Comparison of ENCODE assay signal across 18 mouse cellular contexts in genomic region chr5:111527741-111528140, GRCm38 (mm10).
DNase-seq lines count a peak whose midpoint lies in the region; ATAC-seq lines count a peak whose summit lies in the region.
"Had no signal": no experiment of that assay in that cellular context is flagged by ENCODE, and none has a peak within 500 bp of the region (broad histone marks: within the 10 kb centered on the region; RNA-seq: fewer than 3 reads in every experiment).

No protein-coding gene starts in this region.

- H3K27me3 ChIP-seq in heart, embryonic 10.5 days (ENCODE audit: insufficient read depth, poor library complexity, severe bottlenecking): peaks cover 65% of the 10 kb centered on the region
- peaks cover 34% of the 10 kb centered on the region for H3K27me3 ChIP-seq in midbrain, embryonic 10.5 days (ENCODE audit: low read depth, poor library complexity, severe bottlenecking)
- no peaks in the 10 kb centered on the region for H3K27me3 ChIP-seq in midbrain, embryonic 16.5 days (ENCODE audit: control insufficient read depth, insufficient read depth, low read depth, low read length)

- WGBS in heart, embryonic 10.5 days: 81% methylated on average over 10 of the region's 10 CpGs
- WGBS in midbrain, embryonic 10.5 days: 94% methylated on average over 10 of the region's 10 CpGs
- 83% methylated on average over 10 of the region's 10 CpGs for WGBS in midbrain, embryonic 16.5 days

- no peak for DNase-seq in heart, embryonic 10.5 days (ENCODE audit: low spot score)
- DNase-seq in heart, adult 9 months (ENCODE audit: low spot score in 2 of 2): no peak
- DNase-seq in midbrain, embryonic 10.5 days (ENCODE audit: low spot score): no peak
- DNase-seq in retina, embryonic 14.5 days (ENCODE audit: low spot score): peak; percentile 44
- no peak for DNase-seq in layer of hippocampus, adult 18-20 months (ENCODE audit: low spot score in 2 of 2)
- DNase-seq: adrenal gland, adult 2 months; adrenal gland, postnatal 25 days; cerebellum, adult 18-20 months; cerebellum, adult 9-11 months; cerebellum, postnatal 36 days; forebrain, postnatal 0 days; gastrocnemius, postnatal 36 days; heart, adult 11 months; heart, postnatal 14 days had no signal

- H3K36me3 ChIP-seq in heart, embryonic 10.5 days: no peaks in the 10 kb centered on the region
- no peaks in the 10 kb centered on the region for H3K36me3 ChIP-seq in midbrain, embryonic 10.5 days
- H3K36me3 ChIP-seq in midbrain, embryonic 16.5 days (ENCODE audit: control insufficient read depth, insufficient read depth, low read length): no peaks in the 10 kb centered on the region
- H3K36me3 ChIP-seq: heart, embryonic 15.5 days had no signal

- no peak overlapping the region for H3K4me3 ChIP-seq in heart, embryonic 10.5 days
- H3K4me3 ChIP-seq in midbrain, embryonic 10.5 days: no peak overlapping the region
- H3K4me3 ChIP-seq in midbrain, embryonic 16.5 days (ENCODE audit: low read depth, low read length): no peak overlapping the region
- H3K4me3 ChIP-seq: heart, embryonic 15.5 days had no signal

- peak overlapping the region; percentile 53; the same call in 1 of the 2 replicates for H3K27ac ChIP-seq in heart, embryonic 10.5 days
- H3K27ac ChIP-seq in midbrain, embryonic 10.5 days (replicated peaks): peak overlapping the region; percentile 92
- H3K27ac ChIP-seq in midbrain, embryonic 16.5 days (ENCODE audit: low read length): no peak overlapping the region
- H3K27ac ChIP-seq: heart, embryonic 15.5 days had no signal

- no peaks in the 10 kb centered on the region for H3K9me3 ChIP-seq in heart, embryonic 10.5 days
- no peaks in the 10 kb centered on the region for H3K9me3 ChIP-seq in midbrain, embryonic 10.5 days (replicated peaks)
- no peaks in the 10 kb centered on the region for H3K9me3 ChIP-seq in midbrain, embryonic 16.5 days (replicated peaks; ENCODE audit: control insufficient read depth, low read length, poor library complexity, severe bottlenecking)
- H3K9me3 ChIP-seq: heart, embryonic 15.5 days had no signal

- H3K4me1 ChIP-seq in heart, embryonic 10.5 days: peaks cover 53% of the 10 kb centered on the region
- H3K4me1 ChIP-seq in midbrain, embryonic 10.5 days: peaks cover 66% of the 10 kb centered on the region
- peaks cover 7% of the 10 kb centered on the region; the same call in 1 of the 2 replicates for H3K4me1 ChIP-seq in midbrain, embryonic 16.5 days (ENCODE audit: control insufficient read depth, insufficient read depth, low read length)

- H3K9ac ChIP-seq in midbrain, embryonic 16.5 days (ENCODE audit: low read depth, low read length): no peak overlapping the region
- H3K9ac ChIP-seq: forebrain, postnatal 0 days; heart, embryonic 15.5 days had no signal

- no peak for ATAC-seq in midbrain, embryonic 16.5 days
- ATAC-seq: forebrain, postnatal 0 days; hindbrain, embryonic 16.5 days had no signal

- H3K4me2 ChIP-seq in midbrain, embryonic 16.5 days (ENCODE audit: low read length): no peak overlapping the region
- H3K4me2 ChIP-seq: heart, embryonic 11.5 days; heart, embryonic 15.5 days had no signal
